Mouse (Mus musculus) G1E (cell line): ENCODE measurements at regions not wholly inside any gene's neighbourhood (a gene's known extent, or its start where the extent isn't known, plus 50 kb on each side); places are given as distances from the start of the nearest gene placed in this dataset.
"Not testable (repeated sequence)": the region's sequence is repeated elsewhere in the genome, so short reads cannot be mapped to it uniquely, and the experiment has no call there.

Source experiments
- CTCF ChIP-seq: IDR thresholded peaks from 2 replicates; pipeline ENCODE4 v1.5.1; 2012; ENCODE audit warnings: low read depth, low read length, inconsistent platforms, mixed read lengths
- GATA2 ChIP-seq: IDR thresholded peaks from 2 replicates; pipeline ENCODE4 v1.6.1; 2012; ENCODE audit warnings: low read depth, low read length, inconsistent platforms, borderline replicate concordance

DNA sequence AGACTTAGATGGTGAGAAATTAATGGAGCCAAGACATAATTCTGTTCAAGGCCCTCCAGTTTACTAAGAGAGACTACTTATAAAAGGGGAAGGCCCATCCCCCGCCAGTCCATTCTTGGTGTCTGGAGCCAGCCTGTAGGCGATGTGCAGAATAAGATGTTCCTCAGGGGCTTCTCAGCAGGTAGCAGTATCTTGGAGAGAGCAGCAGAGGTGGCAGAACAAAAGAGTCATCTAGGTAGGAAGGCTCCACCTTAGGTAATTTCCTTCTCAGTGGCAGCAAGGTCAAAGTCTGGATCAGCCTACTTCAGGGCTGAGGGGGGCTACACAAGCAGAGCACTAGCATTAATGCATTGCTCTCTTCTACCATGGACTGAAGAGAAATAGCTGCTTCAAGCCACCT lies 449.4 kb upstream of the Tbl1xr1 start:
- TF ChIP-seq CTCF, GATA2: not testable (repeated sequence)
